ENCODE assay signal across 20 mouse cellular contexts in genomic region chr2:74725171-74725570, GRCm38 (mm10). TPM values are rescaled to one million over a fixed set of nuclear protein-coding genes. Genes with fewer than 3 reads are reported as not detected.
DNase-seq lines count a peak whose midpoint lies in the region; ATAC-seq lines count a peak whose summit lies in the region.
"Had no signal": no experiment of that assay in that cellular context is flagged by ENCODE, and none has a peak within 500 bp of the region (broad histone marks: within the 10 kb centered on the region; RNA-seq: fewer than 3 reads in every experiment).

No protein-coding gene starts in this region.

- H3K9ac ChIP-seq in kidney, embryonic 14.5 days (ENCODE audit: low read depth, low read length), result peak overlapping the region; percentile 50; the same call in 1 of the 2 replicates
- H3K9ac ChIP-seq in hindbrain, embryonic 16.5 days (ENCODE audit: low read depth, low read length), result no peak overlapping the region
- peak overlapping the region; percentile 43 for H3K9ac ChIP-seq in neural tube, embryonic 15.5 days (replicated peaks)
- H3K9ac ChIP-seq: embryonic facial prominence, embryonic 13.5 days; liver, embryonic 14.5 days had no signal

- no peaks in the 10 kb centered on the region for H3K9me3 ChIP-seq in kidney, embryonic 14.5 days (ENCODE audit: control insufficient read depth, low read length)
- no peaks in the 10 kb centered on the region for H3K9me3 ChIP-seq in hindbrain, embryonic 16.5 days (ENCODE audit: control insufficient read depth, low read length)
- no peaks in the 10 kb centered on the region for H3K9me3 ChIP-seq in neural tube, embryonic 15.5 days (replicated peaks)
- H3K9me3 ChIP-seq: embryonic facial prominence, embryonic 13.5 days; G1E had no signal

- H3K27ac ChIP-seq in kidney, embryonic 14.5 days (ENCODE audit: low read depth, low read length), result peak overlapping the region; percentile 49
- no peak overlapping the region for H3K27ac ChIP-seq in hindbrain, embryonic 16.5 days (ENCODE audit: low read depth, low read length)
- peak overlapping the region; percentile 81 for H3K27ac ChIP-seq in neural tube, embryonic 15.5 days (replicated peaks)
- H3K27ac ChIP-seq: embryonic facial prominence, embryonic 13.5 days; liver, embryonic 14.5 days had no signal

- peak overlapping the region; percentile 68 for H3K4me2 ChIP-seq in kidney, embryonic 14.5 days (replicated peaks; ENCODE audit: low read depth, low read length)
- H3K4me2 ChIP-seq in hindbrain, embryonic 16.5 days (ENCODE audit: low read length), result peak overlapping the region; percentile 35
- H3K4me2 ChIP-seq in neural tube, embryonic 15.5 days, result peak overlapping the region; percentile 60
- H3K4me2 ChIP-seq: embryonic facial prominence, embryonic 13.5 days had no signal

- peaks cover 81% of the 10 kb centered on the region for H3K4me1 ChIP-seq in kidney, embryonic 14.5 days (ENCODE audit: control insufficient read depth, insufficient read depth, low read length)
- peaks cover 2% of the 10 kb centered on the region for H3K4me1 ChIP-seq in hindbrain, embryonic 16.5 days (ENCODE audit: control insufficient read depth, insufficient read depth, low read depth, low read length)
- H3K4me1 ChIP-seq in neural tube, embryonic 15.5 days, result peaks cover 96% of the 10 kb centered on the region

- peak overlapping the region; percentile 27 for H3K4me3 ChIP-seq in kidney, embryonic 14.5 days (ENCODE audit: low read length)
- peak overlapping the region; percentile 9; the same call in 1 of the 2 replicates for H3K4me3 ChIP-seq in hindbrain, embryonic 16.5 days (ENCODE audit: low read length)
- peak overlapping the region; percentile 12 for H3K4me3 ChIP-seq in neural tube, embryonic 15.5 days (replicated peaks)
- H3K4me3 ChIP-seq: embryonic facial prominence, embryonic 13.5 days had no signal

- H3K36me3 ChIP-seq in kidney, embryonic 14.5 days (ENCODE audit: control insufficient read depth, insufficient read depth, low read length), result peaks cover 20% of the 10 kb centered on the region
- H3K36me3 ChIP-seq in hindbrain, embryonic 16.5 days (ENCODE audit: control insufficient read depth, insufficient read depth, low read length), result no peaks in the 10 kb centered on the region
- no peaks in the 10 kb centered on the region for H3K36me3 ChIP-seq in neural tube, embryonic 15.5 days
- H3K36me3 ChIP-seq: embryonic facial prominence, embryonic 13.5 days had no signal

- WGBS in kidney, embryonic 14.5 days, result 35% methylated on average over 17 of the region's 17 CpGs
- WGBS in hindbrain, embryonic 16.5 days, result 10% methylated on average over 17 of the region's 17 CpGs
- 16% methylated on average over 17 of the region's 17 CpGs for WGBS in neural tube, embryonic 15.5 days

- no peaks in the 10 kb centered on the region for H3K27me3 ChIP-seq in kidney, embryonic 14.5 days (ENCODE audit: control insufficient read depth, insufficient read depth, low read length)
- H3K27me3 ChIP-seq in hindbrain, embryonic 16.5 days (replicated peaks; ENCODE audit: control insufficient read depth, insufficient read depth, low read length), result peaks cover 52% of the 10 kb centered on the region
- no peaks in the 10 kb centered on the region for H3K27me3 ChIP-seq in neural tube, embryonic 15.5 days (replicated peaks)

- ATAC-seq in kidney, embryonic 14.5 days (ENCODE audit: low FRiP score, low TSS enrichment), result no peak
- ATAC-seq in hindbrain, embryonic 16.5 days, result no peak
- ATAC-seq in neural tube, embryonic 15.5 days (ENCODE audit: low FRiP score), result no peak
- no peak for ATAC-seq in megakaryocyte progenitor cell, adult 5-6 weeks (replicated peaks; ENCODE audit: poor library complexity)
- ATAC-seq: lung, postnatal 0 days had no signal

- intact Hi-C loops in left cerebral cortex, postnatal 25 days (cut with DNase I), result no loop called here

- DNase-seq in kidney, adult 11 months, result no peak
- DNase-seq in ovary, postnatal 36 days (ENCODE audit: low spot score), result peak; percentile 2
- DNase-seq in ovary, postnatal 14 days (ENCODE audit: low spot score), result no peak
- DNase-seq in left cerebral cortex, postnatal 25 days (ENCODE audit: low spot score in 2 of 2), result no peak
- DNase-seq: adrenal gland, adult 8-10 months; gastrocnemius, postnatal 14 days; left cerebral cortex, postnatal 4 days; right cerebral cortex, adult 18-20 months had no signal

RNA-seq across cellular contexts. Expression of gene Gm28230, which starts 1.4 kb away (rescaled TPM):
- 2.3 and 4.0 TPM in 2 replicates for polyA plus RNA-seq in kidney, embryonic 14.5 days (2014; fragmentation: Nextera tagmentation; extraction: Ambion mirVana)
- polyA plus RNA-seq in hindbrain, embryonic 16.5 days (2015; fragmentation: Nextera tagmentation; extraction: Ambion mirVana), result 0.45 and 0.72 TPM in 2 replicates
- 0.96 and 2.0 TPM in 2 replicates for polyA plus RNA-seq in neural tube, embryonic 15.5 days (2015; fragmentation: Nextera tagmentation; extraction: Ambion mirVana)
- not detected for total RNA-seq in left cerebral cortex, postnatal 25 days (2021)
- not detected in 2 replicates for total RNA-seq in megakaryocyte progenitor cell, adult 5-6 weeks (2015)
- total RNA-seq in megakaryocyte progenitor cell, adult 5-6 weeks (2017), result not detected in 2 replicates
- total RNA-seq: heart, adult 8-10 months; left cerebral cortex, postnatal 4 days; megakaryocyte, adult 5-6 weeks had no signal
- polyA plus RNA-seq: frontal cortex, adult 2 months; heart, postnatal 0 days; liver, embryonic 14.5 days; lung, postnatal 0 days had no signal

RNA-seq across cellular contexts. Expression of gene Hoxd4, which starts 13.4 kb away (rescaled TPM):
- polyA plus RNA-seq in kidney, embryonic 14.5 days (2014; fragmentation: Nextera tagmentation; extraction: Ambion mirVana), result 6.3 and 18.7 TPM in 2 replicates
- polyA plus RNA-seq in hindbrain, embryonic 16.5 days (2015; fragmentation: Nextera tagmentation; extraction: Ambion mirVana), result 2.2 and 2.3 TPM in 2 replicates
- 4.3 and 4.5 TPM in 2 replicates for polyA plus RNA-seq in neural tube, embryonic 15.5 days (2015; fragmentation: Nextera tagmentation; extraction: Ambion mirVana)
- not detected for total RNA-seq in left cerebral cortex, postnatal 25 days (2021)
- not detected in 2 replicates for total RNA-seq in megakaryocyte progenitor cell, adult 5-6 weeks (2015)
- not detected in 2 replicates for total RNA-seq in megakaryocyte progenitor cell, adult 5-6 weeks (2017)
- total RNA-seq: left cerebral cortex, postnatal 4 days; megakaryocyte, adult 5-6 weeks had no signal
- polyA plus RNA-seq: embryonic facial prominence, embryonic 13.5 days; frontal cortex, adult 2 months; lung, postnatal 0 days had no signal

RNA-seq across cellular contexts. Expression of gene Hoxd3, which starts 13.4 kb away (rescaled TPM):
- 12.3 and 12.6 TPM in 2 replicates for polyA plus RNA-seq in kidney, embryonic 14.5 days (2014; fragmentation: Nextera tagmentation; extraction: Ambion mirVana)
- 43.8 and 48.0 TPM in 2 replicates for polyA plus RNA-seq in hindbrain, embryonic 16.5 days (2015; fragmentation: Nextera tagmentation; extraction: Ambion mirVana)
- 14.5 and 29.1 TPM in 2 replicates for polyA plus RNA-seq in neural tube, embryonic 15.5 days (2015; fragmentation: Nextera tagmentation; extraction: Ambion mirVana)
- total RNA-seq in left cerebral cortex, postnatal 25 days (2021), result not detected
- total RNA-seq in megakaryocyte progenitor cell, adult 5-6 weeks (2015), result not detected in 2 replicates
- not detected in 2 replicates for total RNA-seq in megakaryocyte progenitor cell, adult 5-6 weeks (2017)
- total RNA-seq: gastrocnemius, postnatal 14 days; left cerebral cortex, postnatal 4 days had no signal
- polyA plus RNA-seq: frontal cortex, adult 2 months; lung, postnatal 0 days had no signal

RNA-seq across cellular contexts. Expression of gene Hoxd8, which starts 20.8 kb away (rescaled TPM):
- 45.0 and 45.2 TPM in 2 replicates for polyA plus RNA-seq in kidney, embryonic 14.5 days (2014; fragmentation: Nextera tagmentation; extraction: Ambion mirVana)
- 0.66 and 1.1 TPM in 2 replicates for polyA plus RNA-seq in hindbrain, embryonic 16.5 days (2015; fragmentation: Nextera tagmentation; extraction: Ambion mirVana)
- 12.4 and 12.5 TPM in 2 replicates for polyA plus RNA-seq in neural tube, embryonic 15.5 days (2015; fragmentation: Nextera tagmentation; extraction: Ambion mirVana)
- under 1 TPM in 1 of 2 experiments, not detected in 1; 0.14 TPM for total RNA-seq in left cerebral cortex, postnatal 25 days (2021)
- not detected in 2 replicates for total RNA-seq in megakaryocyte progenitor cell, adult 5-6 weeks (2015)
- total RNA-seq in megakaryocyte progenitor cell, adult 5-6 weeks (2017), result not detected in 2 replicates
- total RNA-seq: G1E; megakaryocyte, adult 5-6 weeks had no signal
- polyA plus RNA-seq: G1E had no signal

RNA-seq across cellular contexts. Expression of gene Hoxd9, which starts 27.6 kb away (rescaled TPM):
- polyA plus RNA-seq in kidney, embryonic 14.5 days (2014; fragmentation: Nextera tagmentation; extraction: Ambion mirVana), result 36.2 and 47.9 TPM in 2 replicates
- 0.07 TPM in 1 of 2 replicates, not detected in the other for polyA plus RNA-seq in hindbrain, embryonic 16.5 days (2015; fragmentation: Nextera tagmentation; extraction: Ambion mirVana)
- polyA plus RNA-seq in neural tube, embryonic 15.5 days (2015; fragmentation: Nextera tagmentation; extraction: Ambion mirVana), result 20.0 and 21.3 TPM in 2 replicates
- not detected for total RNA-seq in left cerebral cortex, postnatal 25 days (2021)
- not detected in 2 replicates for total RNA-seq in megakaryocyte progenitor cell, adult 5-6 weeks (2015)
- not detected in 2 replicates for total RNA-seq in megakaryocyte progenitor cell, adult 5-6 weeks (2017)
- total RNA-seq: G1E; left cerebral cortex, postnatal 4 days; megakaryocyte, adult 5-6 weeks had no signal
- polyA plus RNA-seq: G1E had no signal
